12 mouse cellular contexts compared by ENCODE assay signal in genomic region chr1:34399182-34399953, GRCm38 (mm10). TPM values are rescaled to one million over a fixed set of nuclear protein-coding genes. Genes with fewer than 3 reads are reported as not detected.
DNase-seq lines count a peak whose midpoint lies in the region; ATAC-seq and TF ChIP-seq lines count a peak whose summit lies in the region.
"Had no signal": no experiment of that assay in that cellular context is flagged by ENCODE, and none has a peak within 500 bp of the region (broad histone marks: within the 10 kb centered on the region; RNA-seq: fewer than 3 reads in every experiment).

No protein-coding gene starts in this region.

- H3K27ac ChIP-seq in heart, adult 2 months = no peak overlapping the region
- 0 out of 2 replicates have a peak overlapping the region, but pooled peaks have one; percentile 4 for H3K27ac ChIP-seq in hindbrain, embryonic 14.5 days
- H3K27ac ChIP-seq: layer of hippocampus, adult 2 months; liver, embryonic 15.5 days; stomach, embryonic 15.5 days had no signal

- no peak overlapping the region for H3K4me3 ChIP-seq in heart, adult 2 months
- H3K4me3 ChIP-seq in hindbrain, embryonic 14.5 days (replicated peaks; ENCODE audit: low read length) = no peak overlapping the region
- H3K4me3 ChIP-seq: layer of hippocampus, adult 2 months; liver, embryonic 15.5 days; stomach, embryonic 15.5 days had no signal

- peak; percentile 60; the same call in 1 of the 2 replicates for ATAC-seq in hindbrain, embryonic 14.5 days (ENCODE audit: low FRiP score)

- TF ChIP-seq POLR2A in heart, adult 2 months (IDR thresholded peaks at IDR 0.05; ENCODE audit: insufficient read depth, low read depth, low read length) = no peak

- no peaks in the 10 kb centered on the region for H3K27me3 ChIP-seq in heart, adult 2 months (ENCODE audit: control insufficient read depth, insufficient read depth, low read length)
- no peaks in the 10 kb centered on the region for H3K27me3 ChIP-seq in hindbrain, embryonic 14.5 days (ENCODE audit: control insufficient read depth, insufficient read depth, low read length)
- H3K27me3 ChIP-seq: liver, embryonic 15.5 days; stomach, embryonic 15.5 days had no signal

- no peaks in the 10 kb centered on the region for H3K79me2 ChIP-seq in heart, adult 2 months (replicated peaks; ENCODE audit: control insufficient read depth, insufficient read depth, low read length)

- no peak overlapping the region for H3K4me2 ChIP-seq in hindbrain, embryonic 14.5 days (replicated peaks)
- H3K4me2 ChIP-seq: liver, embryonic 15.5 days; stomach, embryonic 15.5 days had no signal

- no peaks in the 10 kb centered on the region; the same call in 1 of the 2 replicates for H3K4me1 ChIP-seq in heart, adult 2 months (ENCODE audit: control insufficient read depth, insufficient read depth, low read length)
- no peaks in the 10 kb centered on the region; the same call in 1 of the 2 replicates for H3K4me1 ChIP-seq in hindbrain, embryonic 14.5 days (replicated peaks; ENCODE audit: control insufficient read depth, insufficient read depth, low read length)
- H3K4me1 ChIP-seq: liver, embryonic 15.5 days; stomach, embryonic 15.5 days had no signal

- DNase-seq in heart, adult 9 months (ENCODE audit: low spot score in 2 of 2) = peak; percentile 38 to 44
- no peak for DNase-seq in heart, adult 2 months
- DNase-seq in 3134 (ENCODE audit: extremely low read depth, insufficient read length, low spot score) = peak; percentile 10
- peak; percentile 66 for DNase-seq in adipocyte (ENCODE audit: low spot score)
- peak; percentile 57 for DNase-seq in hindbrain, embryonic 14.5 days (ENCODE audit: low spot score)
- DNase-seq in spleen, postnatal 14 days (ENCODE audit: low spot score in 2 of 2) = no peak
- DNase-seq in layer of hippocampus, adult 11-12 months (ENCODE audit: low spot score) = no peak
- no peak for DNase-seq in frontal cortex, postnatal 25 days (ENCODE audit: low spot score in 2 of 2)

- no peak for TF ChIP-seq EP300 in heart, adult 2 months (IDR thresholded peaks at IDR 0.05; ENCODE audit: insufficient read depth, low read depth, low read length)

- no peaks in the 10 kb centered on the region for H3K9me3 ChIP-seq in hindbrain, embryonic 14.5 days (ENCODE audit: control insufficient read depth, low read length)
- H3K9me3 ChIP-seq: G1E; liver, embryonic 15.5 days; stomach, embryonic 15.5 days had no signal

- WGBS in heart, adult 2 months = 35% methylated on average over 11 of the region's 11 CpGs
- 36% methylated on average over 11 of the region's 11 CpGs for WGBS in hindbrain, embryonic 14.5 days

- intact Hi-C loops in heart, adult 2 months (cut with DNase I) = no loop called here

- H3K9ac ChIP-seq in heart, adult 2 months (ENCODE audit: low read depth, low read length) = no peak overlapping the region
- H3K9ac ChIP-seq in hindbrain, embryonic 14.5 days = no peak overlapping the region
- H3K9ac ChIP-seq: liver, embryonic 15.5 days; stomach, embryonic 15.5 days had no signal

- no peak for TF ChIP-seq CTCF in heart, adult 2 months (IDR thresholded peaks at IDR 0.05)

- no peaks in the 10 kb centered on the region for H3K36me3 ChIP-seq in heart, adult 2 months (ENCODE audit: control insufficient read depth, insufficient read depth, low read length)
- H3K36me3 ChIP-seq in hindbrain, embryonic 14.5 days (replicated peaks; ENCODE audit: control insufficient read depth, insufficient read depth) = no peaks in the 10 kb centered on the region
- H3K36me3 ChIP-seq: G1E; liver, embryonic 15.5 days; stomach, embryonic 15.5 days had no signal

RNA-seq across cellular contexts. Expression of gene Ccdc115, which starts 40.1 kb away (rescaled TPM):
- 10 to 100 TPM; 15.1 to 15.2 TPM for total RNA-seq in heart, adult 2 months (2021)
- 15.5 and 17.8 TPM in 2 replicates for polyA plus RNA-seq in heart, adult 2 months (2012; rRNA removed)
- 59.5 and 60.6 TPM in 2 replicates for polyA plus RNA-seq in hindbrain, embryonic 14.5 days (2014; fragmentation: Nextera tagmentation; extraction: Ambion mirVana)

RNA-seq across cellular contexts. Expression of gene Imp4, which starts 40.3 kb away (rescaled TPM):
- total RNA-seq in heart, adult 2 months (2021) = 10 to 100 TPM; 26.5 to 28.6 TPM
- 21.1 and 24.2 TPM in 2 replicates for polyA plus RNA-seq in heart, adult 2 months (2012; rRNA removed)
- polyA plus RNA-seq in hindbrain, embryonic 14.5 days (2014; fragmentation: Nextera tagmentation; extraction: Ambion mirVana) = 48.3 and 49.6 TPM in 2 replicates

Comparison
In these comparisons a context has a peak if more than half of its experiments do, and no peak if none do; other contexts are left out.
1. DNase-seq: peak in heart, adult 9 months (2 of 2), 3134 (single experiment), adipocyte (single experiment) and hindbrain, embryonic 14.5 days (single experiment); none in heart, adult 2 months (0 of 2), spleen, postnatal 14 days (0 of 2), layer of hippocampus, adult 11-12 months (single experiment) and frontal cortex, postnatal 25 days (0 of 2).